Mouse (Mus musculus) retina, postnatal 1 day (tissue): ENCODE results near the gene Egfem1.

Experiments
- DNase-seq: peaks from one replicate; pipeline ENCODE4 v3.0.0-alpha.2; 2012

Egfem1 gene

DNA sequence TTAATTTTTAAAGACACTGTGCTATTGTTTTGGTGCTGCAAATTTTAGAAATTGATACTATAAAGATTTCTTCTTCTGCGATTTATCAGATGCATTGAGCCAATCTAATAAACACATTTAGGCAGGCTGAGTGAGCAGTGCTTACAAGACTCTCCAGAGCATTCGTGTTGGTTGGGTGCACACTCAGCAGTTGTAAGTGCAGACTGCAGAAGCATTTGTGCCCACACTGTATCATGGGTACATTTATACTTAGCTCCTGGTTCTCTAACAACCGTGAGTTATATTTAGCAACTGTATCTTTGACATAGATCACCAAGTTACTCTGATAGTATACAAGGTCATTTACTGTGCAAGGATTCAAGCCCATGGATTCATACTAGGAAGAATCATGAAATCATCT, 264.0 kb downstream of the Egfem1 start:
- DNase-seq: no peak

- DNase-seq: no peak
Observed at GRCm38 (mm10) chr3:29366907-29367306, 285.1 kb downstream of the Egfem1 start.

DNA sequence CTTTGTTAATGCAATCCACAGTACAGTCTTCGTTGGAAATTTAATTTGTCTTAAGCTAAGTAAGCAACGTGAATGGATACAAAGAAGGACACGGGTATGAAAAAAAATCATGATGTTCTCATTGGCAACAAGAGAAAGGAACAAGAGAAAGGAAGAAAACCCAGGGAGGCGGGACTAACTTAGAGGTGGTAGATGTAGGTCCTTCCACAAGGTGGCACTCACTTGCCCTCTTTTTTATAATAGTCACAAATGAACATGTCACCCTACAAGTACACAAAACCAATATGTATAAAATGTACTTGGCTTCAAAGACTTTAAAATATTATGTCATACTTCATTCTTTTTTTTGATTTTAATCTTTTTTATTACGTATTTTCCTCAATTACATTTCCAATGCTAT, 288.7 kb downstream of the Egfem1 start:
- DNase-seq: peak; percentile 11

GRCm38 (mm10) chr3:29381255-29381654, 299.4 kb downstream of the Egfem1 start:
- peak; percentile 6 for DNase-seq

DNA sequence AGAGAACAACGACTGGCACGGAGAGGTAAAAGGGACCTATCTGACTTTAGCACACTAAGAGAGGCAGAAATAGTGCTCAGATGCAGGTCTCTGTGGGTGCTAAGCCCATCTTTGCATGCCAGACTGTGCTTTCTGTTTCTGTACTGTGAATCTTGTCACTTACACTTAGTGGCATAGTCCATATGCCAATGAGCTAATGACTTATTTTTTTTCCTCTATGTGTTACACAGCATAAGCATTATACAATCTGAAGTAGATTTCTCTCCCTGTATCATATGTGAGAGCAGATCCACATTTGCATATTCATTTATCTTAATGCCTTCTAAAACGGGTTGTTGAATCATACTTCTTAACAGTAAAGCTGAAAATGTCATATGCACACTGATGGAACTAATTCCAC, 317.2 kb downstream of the Egfem1 start:
- DNase-seq: no peak

DNA sequence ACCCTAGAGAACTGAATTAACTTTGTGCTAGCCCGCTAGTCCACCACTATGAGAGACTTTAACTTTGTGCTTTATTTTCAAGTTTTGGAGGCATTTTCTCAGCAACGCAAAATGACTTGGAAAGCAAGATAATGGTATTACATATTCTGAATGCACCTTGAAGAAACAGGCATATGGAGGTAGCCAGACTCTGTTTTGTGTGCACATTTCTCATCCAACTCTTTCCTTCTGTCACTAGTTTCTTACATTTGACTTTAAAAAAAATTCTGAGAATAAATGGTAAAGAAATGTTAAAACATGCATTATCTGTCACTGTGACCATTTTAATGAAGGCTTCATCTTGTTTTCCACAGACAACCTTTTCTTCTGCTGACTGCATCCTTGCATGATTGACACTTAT, 339.8 kb downstream of the Egfem1 start:
- DNase-seq: no peak

GRCm38 (mm10) chr3:29432109-29433091, 350.6 kb downstream of the Egfem1 start:
- DNase-seq: peak; percentile 30

- DNase-seq: no peak
Observed at GRCm38 (mm10) chr3:29443024-29443423, 361.2 kb downstream of the Egfem1 start.

DNA sequence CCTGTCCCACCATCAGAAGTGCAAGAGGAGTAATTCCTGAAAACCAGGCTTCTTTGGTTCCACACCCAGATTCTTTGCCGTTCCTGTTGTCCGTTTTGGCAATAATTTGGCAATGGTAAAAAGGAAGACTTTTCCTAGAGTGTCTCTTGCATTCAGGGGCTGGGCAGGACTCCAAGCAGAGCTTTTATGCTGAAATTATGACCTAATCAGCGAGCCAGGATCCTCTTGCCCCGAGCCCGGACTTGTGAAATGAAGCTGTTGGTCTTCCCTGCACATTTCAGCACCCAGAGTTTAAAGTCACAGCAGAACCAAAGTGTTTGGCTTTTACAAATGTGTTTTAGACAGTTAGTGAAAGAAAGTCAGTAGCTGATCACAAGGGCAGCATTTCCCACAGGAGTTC, 362.8 kb downstream of the Egfem1 start:
- DNase-seq: no peak

- no peak for DNase-seq
Observed at GRCm38 (mm10) chr3:29446081-29446480, 364.3 kb downstream of the Egfem1 start.

DNA sequence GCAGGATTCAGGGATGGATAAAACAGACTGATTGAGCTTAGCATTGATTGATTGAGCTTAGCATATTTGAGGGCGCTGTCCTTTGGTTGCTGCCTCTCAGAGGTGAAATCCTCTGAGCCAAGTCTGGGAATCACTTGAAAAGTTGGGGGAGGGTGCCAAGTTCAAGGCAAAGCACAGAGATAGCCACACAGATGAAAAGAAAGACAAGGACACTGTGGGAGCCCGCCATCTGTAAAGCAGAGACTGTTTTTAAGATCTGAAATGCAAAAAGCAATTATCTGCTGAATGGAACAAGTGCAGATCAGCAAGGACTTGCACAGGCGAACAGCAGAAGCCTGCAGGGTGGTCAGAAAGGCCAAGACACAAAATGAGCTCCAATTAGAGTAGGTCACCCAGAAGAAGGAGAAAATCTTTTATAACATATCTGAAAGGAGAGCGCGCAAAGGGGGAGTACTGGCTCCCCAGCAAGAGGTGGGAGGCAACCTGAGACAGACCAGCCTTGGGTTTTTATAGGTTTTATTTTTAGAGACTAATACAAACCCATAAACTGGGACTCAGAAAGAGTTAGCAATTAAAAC, 367.1 kb downstream of the Egfem1 start:
- DNase-seq: peak; percentile 23

GRCm38 (mm10) chr3:29498211-29498610, 416.4 kb downstream of the Egfem1 start:
- no peak for DNase-seq

DNA sequence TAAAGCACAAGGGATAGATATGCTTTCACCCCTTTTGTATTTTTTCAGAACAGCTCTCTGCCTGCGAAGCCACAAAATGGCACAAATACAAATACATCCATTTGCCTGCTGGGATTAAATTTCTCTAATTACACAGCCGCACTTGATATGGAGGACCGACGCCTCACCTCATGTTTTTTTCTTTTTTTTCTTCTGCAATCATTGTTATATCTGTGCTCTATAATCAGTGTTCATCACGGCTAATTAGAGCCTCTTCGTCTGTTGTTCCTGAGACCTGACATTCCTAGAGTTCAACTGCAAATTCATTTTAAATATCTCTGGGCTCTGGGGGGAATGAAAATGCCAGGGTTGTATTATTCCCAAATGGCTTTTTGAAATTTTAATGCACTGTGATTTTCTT, 417.4 kb downstream of the Egfem1 start:
- DNase-seq: peak; percentile 12

DNA sequence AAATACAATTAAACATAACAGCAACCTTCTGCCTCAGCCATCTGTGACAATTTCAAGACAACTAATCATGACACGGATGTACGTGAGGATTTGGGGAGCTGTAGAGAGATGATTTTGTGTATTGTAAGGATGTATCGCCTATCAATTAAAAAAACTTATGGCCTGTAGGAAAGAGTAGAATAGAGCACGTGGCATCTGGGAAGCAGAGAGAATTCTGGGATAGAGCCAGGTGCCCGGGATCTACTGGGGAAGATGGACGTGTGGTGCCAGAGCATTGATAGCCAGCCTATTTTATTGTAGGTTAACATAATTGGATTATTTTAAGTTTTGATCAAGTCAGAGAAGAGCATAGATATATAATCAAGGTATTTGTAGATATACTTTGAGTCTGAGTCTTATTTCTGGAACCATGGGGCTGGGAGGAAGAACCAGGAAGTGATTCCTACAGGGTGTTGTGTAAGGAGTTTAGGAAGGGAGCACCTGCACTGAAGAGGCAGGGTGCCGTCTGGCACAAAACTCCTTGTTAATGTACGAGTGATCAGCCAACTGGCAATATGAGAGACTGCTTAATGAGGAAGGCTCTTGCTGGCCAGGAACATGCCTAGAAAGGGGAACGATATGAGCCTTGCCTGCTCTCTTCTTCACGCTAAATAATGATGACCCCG, 443.6 kb downstream of the Egfem1 start:
- peak; percentile 49 for DNase-seq

DNA sequence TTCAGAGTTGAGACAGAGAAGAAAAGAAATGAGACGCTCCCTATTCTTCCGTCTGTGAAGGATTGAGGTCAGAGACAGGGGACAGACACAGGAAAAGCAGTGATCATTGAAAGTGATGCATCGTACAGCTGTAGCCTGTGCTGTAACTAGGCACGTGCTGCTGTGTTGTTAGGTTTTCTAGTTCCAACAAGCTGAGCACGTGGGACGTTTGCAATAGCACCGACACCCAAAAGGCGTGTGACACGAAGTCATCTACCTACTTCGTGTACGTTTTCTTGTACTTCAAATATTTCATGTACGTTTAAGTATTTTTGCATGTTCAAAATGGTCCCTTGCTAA, 444.1 kb downstream of the Egfem1 start:
- no peak for DNase-seq

DNA sequence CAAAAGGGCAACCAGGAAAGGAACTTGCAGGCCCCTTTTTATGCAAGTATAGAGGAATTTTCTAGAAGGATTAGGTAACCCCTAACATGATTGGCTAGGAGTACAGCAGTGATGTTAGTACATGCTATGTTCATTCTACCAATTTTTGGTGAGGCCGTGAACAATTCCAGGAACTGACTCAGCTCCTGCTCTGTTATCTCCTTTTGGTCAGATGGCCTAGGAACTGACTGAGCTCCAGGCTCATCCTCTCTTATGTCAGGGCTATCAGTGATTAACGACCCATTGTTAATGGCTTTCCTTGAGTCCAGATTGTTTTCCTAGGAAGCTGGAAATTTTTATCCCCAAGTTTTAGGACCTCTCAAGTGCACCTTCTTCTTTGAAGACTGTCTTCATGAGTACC, 457.4 kb downstream of the Egfem1 start:
- DNase-seq: no peak

DNA sequence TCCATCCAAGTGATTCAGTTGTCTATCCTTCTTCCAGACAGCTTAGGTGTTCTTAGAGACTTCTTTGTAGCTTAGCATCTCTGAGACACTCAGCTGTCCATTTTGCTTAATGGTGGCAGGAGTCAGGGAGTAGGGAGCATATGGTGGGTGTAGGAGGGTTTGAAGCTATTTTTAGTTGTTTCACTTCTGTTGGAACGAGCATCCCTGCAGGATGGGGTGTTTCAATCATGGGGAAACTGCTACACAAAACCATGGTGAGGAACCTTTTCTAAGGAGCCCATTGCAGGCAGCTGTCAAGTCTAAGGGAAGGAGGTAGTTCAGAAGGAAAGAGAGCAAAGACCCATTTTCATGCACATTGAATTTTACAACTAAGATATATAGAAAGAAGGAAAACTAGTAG, 458.1 kb downstream of the Egfem1 start:
- no peak for DNase-seq

DNA sequence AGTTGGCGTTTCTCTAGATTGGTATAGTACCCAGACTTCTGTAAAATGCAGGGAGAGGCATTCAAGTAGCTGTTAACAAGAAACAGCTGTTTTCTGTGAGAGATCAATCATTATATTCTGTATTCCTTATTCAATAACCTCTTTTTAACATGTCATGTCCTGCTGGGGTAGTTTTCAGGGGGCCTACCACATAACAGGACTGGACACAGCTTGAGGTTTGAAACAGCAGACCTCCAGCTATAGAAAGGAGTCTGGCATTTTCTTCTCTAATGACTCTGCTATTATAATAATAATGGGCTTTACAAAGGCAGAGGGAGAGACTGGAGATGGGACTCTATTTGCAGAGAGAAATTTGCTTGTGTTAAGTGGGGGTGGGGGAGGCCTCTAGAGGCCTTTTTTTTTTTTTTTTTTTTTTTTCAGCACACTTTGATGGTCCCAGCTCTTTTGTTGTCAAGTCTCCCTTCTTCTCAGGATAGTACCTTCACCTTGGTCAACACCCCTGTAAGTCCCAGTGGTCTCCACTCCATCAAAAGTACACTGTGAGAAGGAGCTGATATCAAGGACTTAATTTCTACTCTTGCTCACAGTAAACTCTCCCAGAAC, 459.8 kb downstream of the Egfem1 start:
- DNase-seq: peak; percentile 32

GRCm38 (mm10) chr3:29544056-29544455, 462.2 kb downstream of the Egfem1 start:
- DNase-seq: no peak

DNA sequence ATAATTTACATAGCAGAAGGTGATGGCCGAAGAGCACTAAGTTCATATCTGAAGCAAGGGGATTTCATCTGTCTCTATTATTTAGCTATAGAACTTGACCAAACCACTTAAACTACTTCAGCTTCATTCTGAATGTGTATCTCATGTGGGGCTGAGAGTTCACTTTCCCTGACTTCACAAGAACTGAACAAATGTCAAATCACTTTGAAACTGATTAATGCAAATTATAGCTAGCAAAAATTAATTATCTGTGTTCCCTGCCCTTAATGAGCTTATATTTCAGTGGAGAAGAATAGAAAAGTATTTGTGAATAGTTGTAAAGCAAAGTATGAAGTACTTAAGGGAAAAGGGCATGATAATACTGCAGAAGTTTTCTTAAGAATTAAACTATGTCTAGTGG, 481.3 kb downstream of the Egfem1 start:
- peak; percentile 76 for DNase-seq

- no peak for DNase-seq
Observed at GRCm38 (mm10) chr3:29578055-29578860, 496.4 kb downstream of the Egfem1 start.

DNA sequence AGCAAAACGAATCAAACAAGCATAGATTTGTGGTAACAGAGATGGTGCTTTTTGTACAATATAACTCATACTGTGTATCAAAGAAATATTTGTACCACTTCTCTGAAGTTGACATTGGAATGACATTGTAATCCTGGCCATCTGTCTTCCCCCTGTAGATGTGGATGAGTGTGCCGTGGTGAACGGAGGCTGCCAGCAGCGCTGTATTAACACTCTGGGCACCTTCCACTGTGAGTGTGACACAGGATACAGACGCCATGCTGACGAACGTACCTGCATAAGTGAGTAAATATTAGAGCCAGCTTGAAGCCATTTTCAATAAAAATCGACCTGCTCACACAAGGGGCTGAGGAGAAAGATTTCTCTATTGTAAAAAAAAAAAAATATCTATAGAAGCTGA, 500.9 kb downstream of the Egfem1 start:
- no peak for DNase-seq

GRCm38 (mm10) chr3:29602140-29602539, 520.3 kb downstream of the Egfem1 start:
- DNase-seq: no peak
